In genomic region chrX:137049425-137050225, GRCm38 (mm10) we compare ENCODE assay signal across 7 mouse cellular contexts. TPM values are rescaled to one million over a fixed set of nuclear protein-coding genes. Genes with fewer than 3 reads are reported as not detected.
A peak's percentile ranks its signal among the peaks of the same experiment; 100 is the strongest.
DNase-seq lines count a peak whose midpoint lies in the region; ATAC-seq lines count a peak whose summit lies in the region.

Gene Fam199x, plus strand, starts transcription at chrX:137049594.

- H3K27ac ChIP-seq in midbrain, embryonic 11.5 days (ENCODE audit: low read depth, low read length), result no peak within 1 kb of the TSS

- no peaks in the 10 kb centered on the region for H3K9me3 ChIP-seq in midbrain, embryonic 11.5 days (ENCODE audit: control insufficient read depth, low read length)

- peak within 1 kb of the TSS; percentile 59 for H3K4me3 ChIP-seq in midbrain, embryonic 11.5 days (ENCODE audit: low read depth, low read length)

- peak within 1 kb of the TSS; percentile 63 for H3K4me2 ChIP-seq in midbrain, embryonic 11.5 days

- H3K9ac ChIP-seq in midbrain, embryonic 11.5 days (ENCODE audit: low read length), result peak within 1 kb of the TSS; percentile 70

- H3K36me3 ChIP-seq in midbrain, embryonic 11.5 days (ENCODE audit: control insufficient read depth, insufficient read depth, low read length), result no peaks in the 10 kb centered on the region

- peak; percentile 67 to 70 for DNase-seq in adrenal gland, adult 18-20 months (ENCODE audit: low spot score in 2 of 2)
- DNase-seq in embryo, embryonic 10 days (ENCODE audit: low spot score), result peak; percentile 84
- DNase-seq in gastrocnemius, postnatal 10 days, result peak; percentile 81
- DNase-seq in left cerebral cortex, postnatal 4 days, result peak; percentile 84
- peak; percentile 92 for DNase-seq in midbrain, embryonic 11.5 days (ENCODE audit: low spot score, missing footprints)
- peak; percentile 63 for DNase-seq in right cerebral cortex, postnatal 4 days

- intact Hi-C loops in left cerebral cortex, postnatal 4 days (cut with DNase I), result no loop called here

- WGBS in midbrain, embryonic 11.5 days, result 19% methylated on average over 59 of the region's 62 CpGs

- ATAC-seq in inflammation-experienced regulatory T-cells, adult 6 months, result peak; percentile 96
- ATAC-seq in midbrain, embryonic 11.5 days (ENCODE audit: low FRiP score), result peak; percentile 97

- no peaks in the 10 kb centered on the region for H3K27me3 ChIP-seq in midbrain, embryonic 11.5 days (ENCODE audit: control insufficient read depth, insufficient read depth, low read length)

- H3K4me1 ChIP-seq in midbrain, embryonic 11.5 days (ENCODE audit: control insufficient read depth, insufficient read depth, low read length), result no peaks in the 10 kb centered on the region

RNA-seq across cellular contexts. Expression of gene Fam199x, which starts in this region (rescaled TPM):
- total RNA-seq in adrenal gland, adult 18-20 months (2021), result 1 to 10 TPM; 4.8 to 5.0 TPM
- total RNA-seq in gastrocnemius, postnatal 10 days (2021), result 1 to 10 TPM; 4.4 to 4.8 TPM
- 1 to 10 TPM; 3.0 to 5.2 (median 4.1) TPM for polyA plus RNA-seq in inflammation-experienced regulatory T-cells, adult 6 months (2017; shearing (Covaris generic))
- 10 to 100 TPM; 12.1 to 12.3 TPM for total RNA-seq in left cerebral cortex, postnatal 4 days (2021)
- polyA plus RNA-seq in midbrain, embryonic 11.5 days (2014; fragmentation: Nextera tagmentation; extraction: Ambion mirVana), result 13.4 and 15.1 TPM in 2 replicates
